Mouse (Mus musculus): ENCODE results near the gene Ap2m1. TPM values are rescaled to one million over a fixed set of nuclear protein-coding genes. Genes with fewer than 3 reads are reported as not detected.
"Not testable (repeated sequence)": the region's sequence is repeated elsewhere in the genome, so short reads cannot be mapped to it uniquely, and the experiment has no call there.

The Ap2m1 gene
- 100 to 1,000 TPM; 725 to 748 TPM for total RNA-seq (2021)

GRCm38 (mm10) chr16:20535296-20536080, at the start of gene Ap2m1:
TSS of gene Ap2m1 (plus strand) at chr16:20535478.
- DNase-seq: peak; percentile 92 to 93

- no peak for DNase-seq
These were observed 49.2 kb upstream of the Ap2m1 start for GRCm38 (mm10) chr16:20486048-20486447.

GRCm38 (mm10) chr16:20488151-20488550, 47.1 kb upstream of the Ap2m1 start:
- DNase-seq: no peak

GRCm38 (mm10) chr16:20488751-20489150, 46.5 kb upstream of the Ap2m1 start:
- not testable (repeated sequence) for DNase-seq

GRCm38 (mm10) chr16:20489233-20489632, 46.0 kb upstream of the Ap2m1 start:
- no peak for DNase-seq

- no peak for DNase-seq
These were observed 44.7 kb upstream of the Ap2m1 start for GRCm38 (mm10) chr16:20490581-20490980.

GRCm38 (mm10) chr16:20491301-20491700, 44.0 kb upstream of the Ap2m1 start:
- DNase-seq: no peak

- no peak for DNase-seq
These were observed 41.8 kb upstream of the Ap2m1 start for GRCm38 (mm10) chr16:20493452-20493851.

GRCm38 (mm10) chr16:20496671-20497600, 38.3 kb upstream of the Ap2m1 start:
- DNase-seq: peak; percentile 38 to 47

- no peak for DNase-seq
These were observed 37.1 kb upstream of the Ap2m1 start for GRCm38 (mm10) chr16:20497980-20498676.

GRCm38 (mm10) chr16:20498677-20499475, 36.4 kb upstream of the Ap2m1 start, which contains the start of gene Eif2b5:
TSS of gene Eif2b5 (plus strand) at chr16:20498817.
- DNase-seq: peak; percentile 94 to 95

GRCm38 (mm10) chr16:20506000-20506399, 29.3 kb upstream of the Ap2m1 start:
- DNase-seq: no peak

GRCm38 (mm10) chr16:20509349-20509748, 25.9 kb upstream of the Ap2m1 start:
- no peak for DNase-seq

GRCm38 (mm10) chr16:20511277-20511847, 23.9 kb upstream of the Ap2m1 start:
- no peak for DNase-seq

GRCm38 (mm10) chr16:20516032-20516431, 19.2 kb upstream of the Ap2m1 start:
- no peak for DNase-seq

GRCm38 (mm10) chr16:20516726-20517201, 18.5 kb upstream of the Ap2m1 start, which contains the start of gene Dvl3:
TSS of gene Dvl3 (plus strand) at chr16:20516982.
- DNase-seq: peak; percentile 87 to 90

GRCm38 (mm10) chr16:20517216-20517615, 18.1 kb upstream of the Ap2m1 start:
- no peak for DNase-seq

GRCm38 (mm10) chr16:20517701-20518374, 17.4 kb upstream of the Ap2m1 start:
- DNase-seq: no peak

GRCm38 (mm10) chr16:20523886-20524285, 11.4 kb upstream of the Ap2m1 start:
- no peak for DNase-seq

- DNase-seq: no peak
These were observed 6.5 kb upstream of the Ap2m1 start for GRCm38 (mm10) chr16:20528779-20529178.
